Mouse (Mus musculus) myocyte (in vitro differentiated cells): ENCODE data around the gene Disc1. TPM values are rescaled to one million over a fixed set of nuclear protein-coding genes. Genes with fewer than 3 reads are reported as not detected.

Experiments
- H3K27me3 ChIP-seq: one replicate; pipeline ENCODE4 v1.6.1; 2011; ENCODE audit not compliant: control insufficient read depth, insufficient read depth, insufficient read length
- H3K36me3 ChIP-seq: one replicate; pipeline ENCODE4 v1.6.1; 2011; ENCODE audit not compliant: control insufficient read depth, insufficient read depth
- H3K4me2 ChIP-seq: one replicate; pipeline ENCODE4 v1.6.1; 2011; ENCODE audit warnings: low read depth, control low read depth
- H3K4me3 ChIP-seq: one replicate; pipeline ENCODE4 v1.5.1; 2011; ENCODE audit warnings: mild to moderate bottlenecking, control low read depth, moderate library complexity
- H3K79me2 ChIP-seq: one replicate; pipeline ENCODE4 v1.6.1; 2011; ENCODE audit not compliant: control insufficient read depth, insufficient read depth
- H3ac ChIP-seq: one replicate; pipeline ENCODE4 v1.6.1; 2011; ENCODE audit not compliant: control insufficient read depth, insufficient read length
- CEBPB ChIP-seq: IDR thresholded peaks from 2 replicates; pipeline ENCODE4 v1.6.1; 2011; ENCODE audit warnings: mild to moderate bottlenecking, moderate library complexity; ENCODE audit not compliant: poor library complexity, insufficient read depth, severe bottlenecking
- E2F4 ChIP-seq: IDR thresholded peaks from one replicate; pipeline ENCODE4 v1.6.1; 2011; ENCODE audit warnings: mild to moderate bottlenecking, control low read depth, moderate library complexity; ENCODE audit not compliant: insufficient read depth
- MAX ChIP-seq: IDR thresholded peaks from one replicate; pipeline ENCODE4 v1.6.1; 2011; ENCODE audit warnings: low read depth, mild to moderate bottlenecking, control low read depth
- MYOD1 ChIP-seq, 3 experiments: IDR thresholded peaks; one replicate each; pipeline ENCODE4 v1.6.1; 2011; ENCODE audit warnings: control low read depth in 2 of 3, low read depth in 2 of 3, mild to moderate bottlenecking in 2 of 3, moderate library complexity in 1 of 3; ENCODE audit not compliant: insufficient read length in 2 of 3, control insufficient read depth in 1 of 3
- MYOG ChIP-seq, 3 experiments: IDR thresholded peaks; one replicate each; pipeline ENCODE4 v1.6.1; 2011; ENCODE audit warnings: control low read depth in 2 of 3, low read depth in 2 of 3, mild to moderate bottlenecking in 2 of 3; ENCODE audit not compliant: insufficient read length in 2 of 3, control insufficient read depth in 1 of 3, insufficient read depth in 1 of 3
- POLR2A ChIP-seq: IDR thresholded peaks from one replicate; pipeline ENCODE4 v1.6.1; 2011; ENCODE audit warnings: low read depth, mild to moderate bottlenecking, control low read depth, moderate library complexity; ENCODE audit not compliant: insufficient read length
- POLR2AphosphoS2 ChIP-seq: IDR thresholded peaks from one replicate; pipeline ENCODE4 v1.6.1; 2011; ENCODE audit warnings: low read depth, control low read depth; ENCODE audit not compliant: insufficient read length
- REST ChIP-seq: IDR thresholded peaks from one replicate; pipeline ENCODE4 v1.6.1; 2011; ENCODE audit warnings: mild to moderate bottlenecking, control low read depth, moderate library complexity; ENCODE audit not compliant: insufficient read depth, insufficient read length
- SRF ChIP-seq: IDR thresholded peaks from one replicate; pipeline ENCODE4 v1.6.1; 2011; ENCODE audit warnings: low read depth; ENCODE audit not compliant: control insufficient read depth, insufficient read length
- TCF12 ChIP-seq: IDR thresholded peaks from one replicate; pipeline ENCODE4 v1.6.1; 2011; ENCODE audit warnings: mild to moderate bottlenecking, control low read depth; ENCODE audit not compliant: poor library complexity, insufficient read depth, severe bottlenecking
- TCF3 ChIP-seq: IDR thresholded peaks from one replicate; pipeline ENCODE4 v1.6.1; 2011; ENCODE audit warnings: low read depth, control low read depth; ENCODE audit not compliant: insufficient read length
- USF1 ChIP-seq: IDR thresholded peaks from one replicate; pipeline ENCODE4 v1.6.1; 2011; ENCODE audit warnings: low read depth, mild to moderate bottlenecking, control low read depth, moderate library complexity
- polyA plus RNA-seq: library from polyadenylated mRNA; unstranded; fragments of >200 nt; fragmentation: generic; extraction: Trizol; gene quantifications from one replicate; pipeline ENCODE4 v1.2.1, GENCODE M21; 2012; ENCODE audit warnings: missing spikeins

Gene Disc1
- polyA plus RNA-seq, 1 experiment: 0.06 TPM

GRCm38 (mm10) chr8:125130835-125131234 is 76.8 kb downstream of the Disc1 start:
- H3K4me2 ChIP-seq: no peak overlapping the region
- H3K27me3 ChIP-seq: peaks cover 33% of the 10 kb centered on the region
- H3ac ChIP-seq: no peak overlapping the region
- no peaks in the 10 kb centered on the region for H3K36me3 ChIP-seq
- no peak overlapping the region for H3K4me3 ChIP-seq
- no peaks in the 10 kb centered on the region for H3K79me2 ChIP-seq
- TF ChIP-seq USF1: no peak
- no peak for TF ChIP-seq TCF12
- no peak for TF ChIP-seq POLR2AphosphoS2

DNA sequence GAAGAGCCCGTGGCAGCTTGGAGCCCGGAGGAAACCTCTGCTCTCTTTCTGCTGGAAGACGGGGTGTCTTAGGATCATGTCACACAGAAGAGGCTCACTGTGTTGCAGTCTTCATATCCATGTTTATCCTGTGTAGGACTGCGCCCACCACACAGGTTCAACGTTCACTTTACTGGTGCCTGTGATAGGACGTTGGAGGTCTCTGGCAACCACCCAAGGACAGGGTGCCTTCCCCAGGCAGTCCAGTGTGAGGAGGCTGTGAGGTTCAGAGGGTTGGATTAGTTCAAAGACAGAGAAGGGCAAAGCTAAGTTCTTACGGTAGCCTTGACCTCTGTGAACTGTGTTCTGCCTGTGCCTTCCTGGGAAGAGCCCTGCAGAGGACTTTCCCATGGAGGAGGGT is 77.3 kb downstream of the Disc1 start:
- TF ChIP-seq TCF12 (no peak), SRF (no peak), MAX (no peak), TCF3 (no peak), POLR2A (no peak), MYOD1 (IDR thresholded peaks at IDR 0.05; ENCODE audit: control insufficient read depth in 1 of 3, insufficient read length in 2 of 3, low read depth in 2 of 3) (no peak), CEBPB (no peak), USF1 (no peak), POLR2AphosphoS2 (no peak), MYOG (IDR thresholded peaks at IDR 0.05; ENCODE audit: control insufficient read depth in 1 of 3, insufficient read depth in 1 of 3, insufficient read length in 2 of 3, low read depth in 2 of 3) (no peak), REST (no peak), E2F4 (no peak)
- Histone ChIP-seq H3K27me3 (peaks cover 33% of the 10 kb centered on the region), H3ac (no peak overlapping the region), H3K4me3 (no peak overlapping the region), H3K36me3 (no peaks in the 10 kb centered on the region), H3K4me2 (no peak overlapping the region), H3K79me2 (no peaks in the 10 kb centered on the region)

DNA sequence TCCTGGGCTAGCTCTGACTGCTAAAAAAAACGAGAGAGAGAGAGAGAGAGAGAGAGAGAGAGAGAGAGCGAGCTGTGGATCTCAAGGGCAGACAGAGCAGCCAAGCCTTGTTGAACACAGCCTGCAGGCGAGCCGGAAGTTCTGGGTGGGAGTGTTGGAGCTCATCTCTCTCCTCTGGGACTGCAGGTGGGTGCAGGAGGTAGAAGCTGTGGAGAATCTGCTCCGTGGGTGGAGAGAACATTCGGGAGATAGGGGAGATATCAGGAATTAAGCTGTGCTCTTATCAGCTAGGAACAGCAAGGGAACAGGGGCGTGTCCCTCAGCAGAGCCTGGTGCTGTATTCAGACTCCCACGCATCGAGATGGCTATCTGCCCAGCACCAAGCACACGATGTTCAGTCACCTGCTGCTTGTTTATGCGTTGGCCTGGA is 79.7 kb downstream of the Disc1 start:
- no peaks in the 10 kb centered on the region for H3K79me2 ChIP-seq
- H3K4me2 ChIP-seq: no peak overlapping the region
- TF ChIP-seq POLR2A (no peak), MAX (no peak), MYOG (IDR thresholded peaks at IDR 0.05; ENCODE audit: control insufficient read depth in 1 of 3, insufficient read depth in 1 of 3, insufficient read length in 2 of 3, low read depth in 2 of 3) (no peak), USF1 (no peak), REST (no peak), POLR2AphosphoS2 (no peak), MYOD1 (IDR thresholded peaks at IDR 0.05; ENCODE audit: control insufficient read depth in 1 of 3, insufficient read length in 2 of 3, low read depth in 2 of 3) (no peak), E2F4 (no peak), TCF12 (no peak), CEBPB (no peak), SRF (no peak), TCF3 (no peak)
- H3ac ChIP-seq: no peak overlapping the region
- H3K4me3 ChIP-seq: no peak overlapping the region
- H3K27me3 ChIP-seq: peaks cover 35% of the 10 kb centered on the region
- H3K36me3 ChIP-seq: no peaks in the 10 kb centered on the region

DNA sequence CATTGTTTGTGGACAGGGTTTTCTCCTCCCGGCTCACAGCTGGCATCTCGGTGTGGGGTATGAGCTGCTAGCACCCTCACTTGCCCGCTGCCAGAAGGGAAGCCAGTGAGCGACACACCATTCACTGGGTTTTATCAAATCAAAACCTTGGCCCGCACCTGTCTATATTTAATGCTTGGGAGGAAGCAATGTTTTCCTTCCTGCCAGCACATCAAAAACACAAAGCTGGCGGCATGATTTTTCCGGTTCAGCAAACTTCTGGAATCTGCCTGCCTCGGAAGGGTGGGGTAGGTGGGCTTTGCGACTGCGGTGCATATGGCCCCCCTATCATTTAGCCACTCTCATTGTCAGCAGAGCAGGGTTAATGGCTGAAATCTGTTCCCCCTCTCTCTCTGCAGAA is 80.9 kb downstream of the Disc1 start:
- H3K4me2 ChIP-seq: no peak overlapping the region
- TF ChIP-seq MYOD1 (IDR thresholded peaks at IDR 0.05; ENCODE audit: control insufficient read depth in 1 of 3, insufficient read length in 2 of 3, low read depth in 2 of 3) (no peak), MAX (no peak), USF1 (no peak), REST (no peak), CEBPB (no peak), TCF12 (no peak), SRF (no peak), E2F4 (no peak), TCF3 (no peak), POLR2AphosphoS2 (no peak), MYOG (IDR thresholded peaks at IDR 0.05; ENCODE audit: control insufficient read depth in 1 of 3, insufficient read depth in 1 of 3, insufficient read length in 2 of 3, low read depth in 2 of 3) (no peak), POLR2A (no peak)
- H3K36me3 ChIP-seq: no peaks in the 10 kb centered on the region
- H3K27me3 ChIP-seq: peaks cover 38% of the 10 kb centered on the region
- no peaks in the 10 kb centered on the region for H3K79me2 ChIP-seq
- no peak overlapping the region for H3ac ChIP-seq
- H3K4me3 ChIP-seq: no peak overlapping the region

- Histone ChIP-seq H3ac (no peak overlapping the region), H3K79me2 (no peaks in the 10 kb centered on the region), H3K36me3 (no peaks in the 10 kb centered on the region), H3K4me2 (no peak overlapping the region), H3K27me3 (peaks cover 45% of the 10 kb centered on the region), H3K4me3 (no peak overlapping the region)
- no peak for TF ChIP-seq MYOG (IDR thresholded peaks at IDR 0.05; ENCODE audit: control insufficient read depth in 1 of 3, insufficient read depth in 1 of 3, insufficient read length in 2 of 3, low read depth in 2 of 3)
- no peak for TF ChIP-seq TCF3
- TF ChIP-seq TCF12: no peak
These were observed 85.7 kb downstream of the Disc1 start for GRCm38 (mm10) chr8:125139689-125140150.
